Mouse (Mus musculus): ENCODE results near the gene Rgl2.
"Not testable (repeated sequence)": the region's sequence is repeated elsewhere in the genome, so short reads cannot be mapped to it uniquely, and the experiment has no call there.

The Rgl2 gene

GRCm38 (mm10) chr17:33948090-33948904 lies 19.0 kb downstream of the Rgl2 start:
- no peak for DNase-seq (ENCODE audit: low spot score in 2 of 2)

- no peak for DNase-seq (ENCODE audit: low spot score in 2 of 2)
Observed at GRCm38 (mm10) chr17:33948905-33949537, 19.7 kb downstream of the Rgl2 start.

- no peak for DNase-seq (ENCODE audit: low spot score in 2 of 2)
Observed at GRCm38 (mm10) chr17:33950131-33950625, 20.8 kb downstream of the Rgl2 start.

- peak; percentile 77 to 78 for DNase-seq (ENCODE audit: low spot score in 2 of 2)
Observed at GRCm38 (mm10) chr17:33951021-33951946, 21.9 kb downstream of the Rgl2 start, which contains the start of gene B3galt4. B3galt4 (minus strand) TSS chr17:33951488.

- not testable (repeated sequence) for DNase-seq (ENCODE audit: low spot score in 2 of 2)
Observed at GRCm38 (mm10) chr17:33952015-33952414, 22.7 kb downstream of the Rgl2 start.

- no peak for DNase-seq (ENCODE audit: low spot score in 2 of 2)
Observed at GRCm38 (mm10) chr17:33952879-33953278, 23.5 kb downstream of the Rgl2 start.

- no peak for DNase-seq (ENCODE audit: low spot score in 2 of 2)
Observed at GRCm38 (mm10) chr17:33953310-33953709, 24.0 kb downstream of the Rgl2 start.

- DNase-seq (ENCODE audit: low spot score in 2 of 2): no peak
Observed at GRCm38 (mm10) chr17:33953961-33954565, 24.7 kb downstream of the Rgl2 start.

- DNase-seq (ENCODE audit: low spot score in 2 of 2): peak; percentile 34 to 49
Observed at GRCm38 (mm10) chr17:33954646-33955554, 25.6 kb downstream of the Rgl2 start.

- DNase-seq (ENCODE audit: low spot score in 2 of 2): peak; percentile 96 to 97
Observed at GRCm38 (mm10) chr17:33955555-33956214, 26.3 kb downstream of the Rgl2 start, which contains the start of the genes Vps52 and Rps18. Vps52 (plus strand) TSS chr17:33955812. Rps18 (minus strand) TSS chr17:33956001.

GRCm38 (mm10) chr17:33956336-33956735 lies 27.0 kb downstream of the Rgl2 start:
- DNase-seq (ENCODE audit: low spot score in 2 of 2): no peak

- no peak for DNase-seq (ENCODE audit: low spot score in 2 of 2)
Observed at GRCm38 (mm10) chr17:33957493-33957892, 28.1 kb downstream of the Rgl2 start.

GRCm38 (mm10) chr17:33958451-33958850 lies 29.1 kb downstream of the Rgl2 start:
- DNase-seq (ENCODE audit: low spot score in 2 of 2): no peak

GRCm38 (mm10) chr17:33959135-33959534 lies 29.8 kb downstream of the Rgl2 start:
- no peak for DNase-seq (ENCODE audit: low spot score in 2 of 2)

GRCm38 (mm10) chr17:33959948-33960347 lies 30.6 kb downstream of the Rgl2 start:
- DNase-seq (ENCODE audit: low spot score in 2 of 2): no peak

GRCm38 (mm10) chr17:33962876-33963275 lies 33.5 kb downstream of the Rgl2 start:
- no peak for DNase-seq (ENCODE audit: low spot score in 2 of 2)

- DNase-seq (ENCODE audit: low spot score in 2 of 2): no peak
Observed at GRCm38 (mm10) chr17:33965082-33965845, 35.9 kb downstream of the Rgl2 start.

GRCm38 (mm10) chr17:33965846-33966550 lies 36.7 kb downstream of the Rgl2 start:
- no peak for DNase-seq (ENCODE audit: low spot score in 2 of 2)
